32 mouse cellular contexts compared by ENCODE assay signal in genomic region chr10:52360241-52360735, GRCm38 (mm10). TPM values are rescaled to one million over a fixed set of nuclear protein-coding genes. Genes with fewer than 3 reads are reported as not detected.
DNase-seq lines count a peak whose midpoint lies in the region; ATAC-seq and TF ChIP-seq lines count a peak whose summit lies in the region.
"Had no signal": no experiment of that assay in that cellular context is flagged by ENCODE, and none has a peak within 500 bp of the region (broad histone marks: within the 10 kb centered on the region; RNA-seq: fewer than 3 reads in every experiment).

No protein-coding gene starts in this region.

- H3K4me3 ChIP-seq in midbrain, embryonic 15.5 days, result no peak overlapping the region
- no peak overlapping the region for H3K4me3 ChIP-seq in stomach, postnatal 0 days (ENCODE audit: low read depth, low read length)
- H3K4me3 ChIP-seq: embryonic facial prominence, embryonic 10.5 days; embryonic facial prominence, embryonic 15.5 days; forebrain, embryonic 12.5 days; heart, embryonic 12.5 days; kidney, embryonic 15.5 days; limb, embryonic 12.5 days; midbrain, embryonic 12.5 days had no signal

- no peaks in the 10 kb centered on the region for H3K36me3 ChIP-seq in midbrain, embryonic 15.5 days (replicated peaks)
- H3K36me3 ChIP-seq in stomach, postnatal 0 days (ENCODE audit: control insufficient read depth, insufficient read depth, low read length), result no peaks in the 10 kb centered on the region
- H3K36me3 ChIP-seq: midbrain, embryonic 12.5 days had no signal

- H3K4me2 ChIP-seq in midbrain, embryonic 15.5 days, result no peak overlapping the region
- no peak overlapping the region for H3K4me2 ChIP-seq in stomach, postnatal 0 days (replicated peaks; ENCODE audit: low read depth)
- H3K4me2 ChIP-seq: embryonic facial prominence, embryonic 15.5 days; forebrain, embryonic 12.5 days; heart, embryonic 12.5 days; hindbrain, embryonic 14.5 days; kidney, embryonic 15.5 days; limb, embryonic 12.5 days; liver, embryonic 11.5 days; midbrain, embryonic 12.5 days had no signal

- no peak overlapping the region for H3K9ac ChIP-seq in midbrain, embryonic 15.5 days
- H3K9ac ChIP-seq in stomach, postnatal 0 days (ENCODE audit: low read length), result no peak overlapping the region
- H3K9ac ChIP-seq: embryonic facial prominence, embryonic 15.5 days; forebrain, embryonic 12.5 days; heart, embryonic 12.5 days; hindbrain, embryonic 14.5 days; kidney, embryonic 15.5 days; limb, embryonic 12.5 days; midbrain, embryonic 12.5 days had no signal

- no peak for TF ChIP-seq EP300 in stomach, postnatal 0 days (optimal IDR thresholded peaks at IDR 0.05)

- ATAC-seq in frontal cortex, adult (ENCODE audit: low TSS enrichment), result peak; percentile 38; the same call in 1 of the 2 replicates
- no peak for ATAC-seq in midbrain, embryonic 15.5 days (replicated peaks)
- ATAC-seq in stomach, postnatal 0 days (ENCODE audit: low FRiP score, low TSS enrichment), result no peak
- ATAC-seq: Patski had no signal

- DNase-seq in frontal cortex, postnatal 14 days (ENCODE audit: low spot score in 2 of 2), result no peak
- DNase-seq in cerebellum, adult 11-12 months, result peak; percentile 71
- DNase-seq in cerebellum, adult 9-11 months, result peak; percentile 71
- DNase-seq in stomach, postnatal 0 days (ENCODE audit: low spot score), result no peak
- no peak for DNase-seq in right cerebral cortex, postnatal 14 days
- DNase-seq: gastrocnemius, postnatal 25 days; heart, adult 18-20 months; heart, postnatal 4 days; kidney, adult 18-20 months; kidney, postnatal 25 days; lung, postnatal 36 days; retina, postnatal 1 day; right cerebral cortex, postnatal 25 days; thymus, adult 18-20 months; thymus, postnatal 25 days had no signal

- no peaks in the 10 kb centered on the region for H3K9me3 ChIP-seq in midbrain, embryonic 15.5 days
- H3K9me3 ChIP-seq in stomach, postnatal 0 days (ENCODE audit: control insufficient read depth, low read length), result no peaks in the 10 kb centered on the region
- H3K9me3 ChIP-seq: embryonic facial prominence, embryonic 10.5 days; embryonic facial prominence, embryonic 15.5 days; forebrain, embryonic 12.5 days; heart, embryonic 12.5 days; kidney, embryonic 15.5 days; limb, embryonic 12.5 days; midbrain, embryonic 12.5 days had no signal

- H3K27ac ChIP-seq in midbrain, embryonic 15.5 days, result no peak overlapping the region
- H3K27ac ChIP-seq in stomach, postnatal 0 days (replicated peaks), result no peak overlapping the region
- H3K27ac ChIP-seq: embryonic facial prominence, embryonic 10.5 days; embryonic facial prominence, embryonic 15.5 days; forebrain, embryonic 12.5 days; hindbrain, embryonic 14.5 days; kidney, embryonic 15.5 days; limb, embryonic 12.5 days; midbrain, embryonic 12.5 days had no signal

- over 99% methylated on average over 4 of the region's 4 CpGs for WGBS in midbrain, embryonic 15.5 days
- 97% methylated on average over 4 of the region's 4 CpGs for WGBS in stomach, postnatal 0 days

- no peaks in the 10 kb centered on the region for H3K4me1 ChIP-seq in midbrain, embryonic 15.5 days
- H3K4me1 ChIP-seq in stomach, postnatal 0 days (replicated peaks; ENCODE audit: control insufficient read depth, insufficient read depth), result no peaks in the 10 kb centered on the region
- H3K4me1 ChIP-seq: embryonic facial prominence, embryonic 10.5 days; embryonic facial prominence, embryonic 15.5 days; forebrain, embryonic 12.5 days; heart, embryonic 12.5 days; kidney, embryonic 15.5 days; limb, embryonic 12.5 days; midbrain, embryonic 12.5 days had no signal

- no peaks in the 10 kb centered on the region for H3K27me3 ChIP-seq in midbrain, embryonic 15.5 days (replicated peaks)
- H3K27me3 ChIP-seq in stomach, postnatal 0 days (ENCODE audit: control insufficient read depth, insufficient read depth, low read length), result no peaks in the 10 kb centered on the region
- H3K27me3 ChIP-seq: embryonic facial prominence, embryonic 15.5 days; forebrain, embryonic 12.5 days; heart, embryonic 12.5 days; kidney, embryonic 15.5 days; limb, embryonic 12.5 days; midbrain, embryonic 12.5 days; Patski had no signal

- TF ChIP-seq CTCF in stomach, postnatal 0 days (IDR thresholded peaks at IDR 0.05; ENCODE audit: low read depth), result no peak

RNA-seq across cellular contexts. Expression of gene Gm26741, which starts 1.7 kb away (rescaled TPM):
- not detected in 2 replicates for polyA plus RNA-seq in midbrain, embryonic 15.5 days (2015; fragmentation: Nextera tagmentation; extraction: Ambion mirVana)
- polyA plus RNA-seq in stomach, postnatal 0 days (2015; fragmentation: Nextera tagmentation; extraction: Ambion mirVana), result not detected in 2 replicates
- polyA plus RNA-seq: embryonic facial prominence, embryonic 10.5 days; embryonic facial prominence, embryonic 15.5 days; forebrain, embryonic 12.5 days; heart, embryonic 12.5 days; heart, postnatal 0 days; hindbrain, embryonic 14.5 days; kidney, embryonic 15.5 days; limb, embryonic 12.5 days; liver, embryonic 11.5 days; liver, embryonic 16.5 days; lung, embryonic 16.5 days; midbrain, embryonic 12.5 days; neural tube, embryonic 14.5 days; Patski; stomach, embryonic 16.5 days had no signal

RNA-seq across cellular contexts. Expression of gene Gopc, which starts 21.6 kb away (rescaled TPM):
- polyA plus RNA-seq in midbrain, embryonic 15.5 days (2015; fragmentation: Nextera tagmentation; extraction: Ambion mirVana), result 26.1 and 26.5 TPM in 2 replicates
- polyA plus RNA-seq in stomach, postnatal 0 days (2015; fragmentation: Nextera tagmentation; extraction: Ambion mirVana), result 11.9 and 12.0 TPM in 2 replicates

RNA-seq across cellular contexts. Expression of gene Nepn, which starts 28.5 kb away (rescaled TPM):
- polyA plus RNA-seq in midbrain, embryonic 15.5 days (2015; fragmentation: Nextera tagmentation; extraction: Ambion mirVana), result not detected in 2 replicates
- polyA plus RNA-seq in stomach, postnatal 0 days (2015; fragmentation: Nextera tagmentation; extraction: Ambion mirVana), result 0.55 TPM in 1 of 2 replicates, not detected in the other
- polyA plus RNA-seq: embryonic facial prominence, embryonic 10.5 days; embryonic facial prominence, embryonic 15.5 days; forebrain, embryonic 12.5 days; heart, embryonic 12.5 days; heart, postnatal 0 days; hindbrain, embryonic 14.5 days; kidney, embryonic 15.5 days; lung, embryonic 16.5 days; midbrain, embryonic 12.5 days; neural tube, embryonic 14.5 days; Patski had no signal

RNA-seq across cellular contexts. Expression of gene Nus1, which starts 57.1 kb away (rescaled TPM):
- 22.3 and 23.1 TPM in 2 replicates for polyA plus RNA-seq in midbrain, embryonic 15.5 days (2015; fragmentation: Nextera tagmentation; extraction: Ambion mirVana)
- polyA plus RNA-seq in stomach, postnatal 0 days (2015; fragmentation: Nextera tagmentation; extraction: Ambion mirVana), result 10.1 and 10.4 TPM in 2 replicates

Comparison
In these comparisons a context has a peak if more than half of its experiments do, and no peak if none do; other contexts are left out.
1. DNase-seq: peak in cerebellum, adult 11-12 months (single experiment) and cerebellum, adult 9-11 months (single experiment); none in frontal cortex, postnatal 14 days (0 of 2), stomach, postnatal 0 days (single experiment) and right cerebral cortex, postnatal 14 days (single experiment).